Mouse (Mus musculus): ENCODE results near the gene Gm49354.

DNA sequence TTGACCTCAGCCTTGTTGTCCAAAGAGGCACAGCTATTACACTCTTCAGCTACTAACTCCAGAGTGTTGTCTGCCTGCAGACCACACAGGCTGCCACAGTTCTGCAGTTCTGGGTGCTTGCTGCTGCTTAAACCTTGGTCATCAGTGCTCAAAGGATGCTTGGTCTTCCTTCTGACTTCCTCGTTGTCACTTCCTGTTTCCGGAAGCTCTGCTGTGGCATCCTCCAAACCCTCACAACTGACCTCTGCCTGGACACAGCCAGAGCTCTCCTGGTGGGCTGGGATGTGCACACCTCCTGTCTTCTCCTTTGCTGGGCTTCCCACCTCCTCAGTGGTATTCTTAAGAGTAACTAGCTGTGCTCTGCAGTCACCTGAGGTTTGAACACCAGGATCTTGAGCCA is 18.0 kb upstream of the Gm49354 start:
- TF ChIP-seq CTCF (IDR thresholded peaks at IDR 0.05; ENCODE audit: control insufficient read depth, insufficient read depth, insufficient read length) (no peak), USF1 (IDR thresholded peaks at IDR 0.05; ENCODE audit: low read depth) (no peak), MAX (IDR thresholded peaks at IDR 0.05) (no peak), MYOD1 (IDR thresholded peaks at IDR 0.05; ENCODE audit: control insufficient read depth, insufficient read length, low read depth) (no peak), CEBPB (IDR thresholded peaks at IDR 0.05; ENCODE audit: low read depth) (no peak)
